Mouse (Mus musculus): ENCODE results near the gene Gif. TPM values are rescaled to one million over a fixed set of nuclear protein-coding genes. Genes with fewer than 3 reads are reported as not detected.

The Gif gene
- not detected for total RNA-seq (2021)
- long read RNA-seq, experiment 1: 0 reads
- long read RNA-seq, experiment 2: 0 reads

- DNase-seq (ENCODE audit: low spot score in 2 of 2): no peak
Measured at GRCm38 (mm10) chr19:11747298-11747697, at the start of gene Gif. Gif (plus strand) TSS chr19:11747554.

- DNase-seq (ENCODE audit: low spot score in 2 of 2): no peak
Measured at GRCm38 (mm10) chr19:11698342-11698741, 49.0 kb upstream of the Gif start.

GRCm38 (mm10) chr19:11712451-11712850, 34.9 kb upstream of the Gif start:
- DNase-seq (ENCODE audit: low spot score in 2 of 2): peak in 1 of 2 experiments; percentile 31

GRCm38 (mm10) chr19:11720071-11720470, 27.3 kb upstream of the Gif start:
- DNase-seq (ENCODE audit: low spot score in 2 of 2): no peak

- DNase-seq (ENCODE audit: low spot score in 2 of 2): no peak
Measured at GRCm38 (mm10) chr19:11723870-11724269, 23.5 kb upstream of the Gif start.

GRCm38 (mm10) chr19:11724275-11724674, 23.1 kb upstream of the Gif start:
- no peak for DNase-seq (ENCODE audit: low spot score in 2 of 2)

- DNase-seq (ENCODE audit: low spot score in 2 of 2): no peak
Measured at GRCm38 (mm10) chr19:11725915-11726314, 21.4 kb upstream of the Gif start.

- DNase-seq (ENCODE audit: low spot score in 2 of 2): no peak
Measured at GRCm38 (mm10) chr19:11727304-11727703, 20.1 kb upstream of the Gif start.

GRCm38 (mm10) chr19:11730278-11730677, 17.1 kb upstream of the Gif start:
- no peak for DNase-seq (ENCODE audit: low spot score in 2 of 2)

GRCm38 (mm10) chr19:11736455-11736854, 10.9 kb upstream of the Gif start:
- DNase-seq (ENCODE audit: low spot score in 2 of 2): no peak

- DNase-seq (ENCODE audit: low spot score in 2 of 2): no peak
Measured at GRCm38 (mm10) chr19:11745680-11746079, 1.7 kb upstream of the Gif start.

GRCm38 (mm10) chr19:11765059-11765458, 17.7 kb downstream of the Gif start:
- DNase-seq (ENCODE audit: low spot score in 2 of 2): no peak

- DNase-seq (ENCODE audit: low spot score in 2 of 2): no peak
Measured at GRCm38 (mm10) chr19:11766413-11766812, 19.1 kb downstream of the Gif start.

GRCm38 (mm10) chr19:11768163-11768562, 20.8 kb downstream of the Gif start:
- DNase-seq (ENCODE audit: low spot score in 2 of 2): no peak

- DNase-seq (ENCODE audit: low spot score in 2 of 2): no peak
Measured at GRCm38 (mm10) chr19:11769257-11769920, 22.0 kb downstream of the Gif start.

- peak; percentile 80 to 83 for DNase-seq (ENCODE audit: low spot score in 2 of 2)
Measured at GRCm38 (mm10) chr19:11770205-11770892, 23.0 kb downstream of the Gif start, which contains the start of gene Mrpl16. Mrpl16 (plus strand) TSS chr19:11770391.

GRCm38 (mm10) chr19:11777191-11777865, 30.0 kb downstream of the Gif start:
- peak; percentile 63 to 75 for DNase-seq (ENCODE audit: low spot score in 2 of 2)

GRCm38 (mm10) chr19:11785409-11786154, 38.2 kb downstream of the Gif start:
- no peak for DNase-seq (ENCODE audit: low spot score in 2 of 2)

- DNase-seq (ENCODE audit: low spot score in 2 of 2): no peak
Measured at GRCm38 (mm10) chr19:11787826-11788225, 40.5 kb downstream of the Gif start.

GRCm38 (mm10) chr19:11788876-11789275, 41.5 kb downstream of the Gif start:
- DNase-seq (ENCODE audit: low spot score in 2 of 2): no peak

GRCm38 (mm10) chr19:11791825-11792224, 44.5 kb downstream of the Gif start:
- DNase-seq (ENCODE audit: low spot score in 2 of 2): no peak
